10 mouse cellular contexts compared by ENCODE assay signal in genomic region chr9:118928656-118929055, GRCm38 (mm10). TPM values are rescaled to one million over a fixed set of nuclear protein-coding genes. Genes with fewer than 3 reads are reported as not detected.
A peak's percentile ranks its signal among the peaks of the same experiment; 100 is the strongest.
DNase-seq lines count a peak whose midpoint lies in the region; ATAC-seq lines count a peak whose summit lies in the region.
"Had no signal": no experiment of that assay in that cellular context is flagged by ENCODE, and none has a peak within 500 bp of the region (broad histone marks: within the 10 kb centered on the region; RNA-seq: fewer than 3 reads in every experiment).

No protein-coding gene starts in this region.

- no peak overlapping the region for H3K27ac ChIP-seq in heart, embryonic 13.5 days (replicated peaks)
- no peak overlapping the region for H3K27ac ChIP-seq in forebrain, embryonic 14.5 days (ENCODE audit: low read depth, low read length)
- peak overlapping the region; percentile 91 for H3K27ac ChIP-seq in kidney, embryonic 16.5 days (ENCODE audit: low read length)

- peak overlapping the region; percentile 100 for H3K4me2 ChIP-seq in heart, embryonic 13.5 days
- no peak overlapping the region for H3K4me2 ChIP-seq in forebrain, embryonic 14.5 days (ENCODE audit: low read length)
- H3K4me2 ChIP-seq in kidney, embryonic 16.5 days (replicated peaks; ENCODE audit: low read depth, low read length): peak overlapping the region; percentile 85

- H3K4me1 ChIP-seq in heart, embryonic 13.5 days: peaks cover 40% of the 10 kb centered on the region
- peaks cover 12% of the 10 kb centered on the region for H3K4me1 ChIP-seq in forebrain, embryonic 14.5 days (ENCODE audit: control insufficient read depth, insufficient read depth, low read length)
- peaks cover 46% of the 10 kb centered on the region for H3K4me1 ChIP-seq in kidney, embryonic 16.5 days (ENCODE audit: insufficient read depth, low read length)

- H3K4me3 ChIP-seq in heart, embryonic 13.5 days: no peak overlapping the region
- H3K4me3 ChIP-seq in forebrain, embryonic 14.5 days (ENCODE audit: low read depth, low read length): no peak overlapping the region
- peak overlapping the region; percentile 69 for H3K4me3 ChIP-seq in kidney, embryonic 16.5 days (ENCODE audit: low read length)

- ATAC-seq in heart, embryonic 13.5 days (ENCODE audit: extremely low read depth, insufficient number of reproducible peaks, low FRiP score, low TSS enrichment): no peak
- ATAC-seq in forebrain, embryonic 14.5 days: no peak
- no peak; the same call in 1 of the 2 replicates for ATAC-seq in kidney, embryonic 16.5 days (ENCODE audit: low FRiP score, low TSS enrichment)
- ATAC-seq: activated CD4-positive, CD25-positive, alpha-beta regulatory T cell, adult 4 months; CD4-positive, CD25-positive, alpha-beta regulatory T cell, adult 4 months had no signal

- no peaks in the 10 kb centered on the region for H3K9me3 ChIP-seq in heart, embryonic 13.5 days
- H3K9me3 ChIP-seq in forebrain, embryonic 14.5 days (replicated peaks; ENCODE audit: control insufficient read depth, low read length): no peaks in the 10 kb centered on the region
- no peaks in the 10 kb centered on the region for H3K9me3 ChIP-seq in kidney, embryonic 16.5 days (ENCODE audit: low read length)

- H3K27me3 ChIP-seq in heart, embryonic 13.5 days (replicated peaks): no peaks in the 10 kb centered on the region
- no peaks in the 10 kb centered on the region for H3K27me3 ChIP-seq in forebrain, embryonic 14.5 days (replicated peaks; ENCODE audit: control insufficient read depth, insufficient read depth, low read length)
- H3K27me3 ChIP-seq in kidney, embryonic 16.5 days (ENCODE audit: insufficient read depth, low read length): no peaks in the 10 kb centered on the region

- WGBS in heart, embryonic 13.5 days: 42% methylated on average over 7 of the region's 7 CpGs
- 48% methylated on average over 7 of the region's 7 CpGs for WGBS in forebrain, embryonic 14.5 days
- WGBS in kidney, embryonic 16.5 days: 30% methylated on average over 7 of the region's 7 CpGs

- H3K36me3 ChIP-seq in heart, embryonic 13.5 days: peaks cover 14% of the 10 kb centered on the region
- no peaks in the 10 kb centered on the region for H3K36me3 ChIP-seq in forebrain, embryonic 14.5 days (ENCODE audit: control insufficient read depth, insufficient read depth, low read length)
- no peaks in the 10 kb centered on the region for H3K36me3 ChIP-seq in kidney, embryonic 16.5 days (ENCODE audit: insufficient read depth, low read length)

- H3K9ac ChIP-seq in heart, embryonic 13.5 days: peak overlapping the region; percentile 94; the same call in 1 of the 2 replicates
- H3K9ac ChIP-seq in forebrain, embryonic 14.5 days (ENCODE audit: low read length): 0 out of 2 replicates have a peak overlapping the region, but pooled peaks have one; percentile 33
- peak overlapping the region; percentile 86 for H3K9ac ChIP-seq in kidney, embryonic 16.5 days (replicated peaks; ENCODE audit: low read length)

- no peak for DNase-seq in heart, adult 8-10 months (ENCODE audit: low spot score)
- DNase-seq in forebrain, embryonic 14.5 days (ENCODE audit: low spot score): no peak
- peak; percentile 48 for DNase-seq in lung, postnatal 14 days
- no peak for DNase-seq in cerebellum, adult 8-10 months
- no peak for DNase-seq in adrenal gland, adult 18-20 months (ENCODE audit: low spot score in 2 of 2)
- no peak for DNase-seq in cerebellum, postnatal 14 days

RNA-seq across cellular contexts. Expression of gene Ctdspl, which starts 2.4 kb away (rescaled TPM):
- 6.8 and 8.2 TPM in 2 replicates for polyA plus RNA-seq in heart, embryonic 13.5 days (2015; fragmentation: Nextera tagmentation; extraction: Ambion mirVana)
- total RNA-seq in heart, adult 8-10 months (2022): 10 to 100 TPM in 1 of 4 experiments, 1 to 10 TPM in 3; 7.5 to 10.2 (median 7.8) TPM
- 5.7 and 6.4 TPM in 2 replicates for polyA plus RNA-seq in forebrain, embryonic 14.5 days (2014; fragmentation: Nextera tagmentation; extraction: Ambion mirVana)
- polyA plus RNA-seq in kidney, embryonic 16.5 days (2015; fragmentation: Nextera tagmentation; extraction: Ambion mirVana): 27.5 and 30.7 TPM in 2 replicates
- total RNA-seq in adrenal gland, adult 18-20 months (2021): 10 to 100 TPM; 28.8 to 37.7 TPM

Comparison
In these comparisons a context has a peak if more than half of its experiments do, and no peak if none do; other contexts are left out.
1. H3K9ac ChIP-seq: peak in every context shown above with its lines; median percentile 94 in heart, embryonic 13.5 days; 86 in kidney, embryonic 16.5 days; 33 in forebrain, embryonic 14.5 days.